Mouse (Mus musculus): ENCODE data around the gene Olfr140.

Gene Olfr140

GRCm38 (mm10) chr2:90063494-90063893 is at the start of gene Olfr140:
Olfr140 (minus strand) TSS chr2:90063594.
- no peak for DNase-seq (ENCODE audit: low spot score)

GRCm38 (mm10) chr2:90070065-90070464 is 6.7 kb upstream of the Olfr140 start:
- DNase-seq (ENCODE audit: low spot score) = no peak

GRCm38 (mm10) chr2:90035037-90035436 is 28.4 kb downstream of the Olfr140 start, which contains the start of gene Olfr1265:
Olfr1265 (plus strand) TSS chr2:90035337.
- DNase-seq (ENCODE audit: low spot score) = no peak

DNA sequence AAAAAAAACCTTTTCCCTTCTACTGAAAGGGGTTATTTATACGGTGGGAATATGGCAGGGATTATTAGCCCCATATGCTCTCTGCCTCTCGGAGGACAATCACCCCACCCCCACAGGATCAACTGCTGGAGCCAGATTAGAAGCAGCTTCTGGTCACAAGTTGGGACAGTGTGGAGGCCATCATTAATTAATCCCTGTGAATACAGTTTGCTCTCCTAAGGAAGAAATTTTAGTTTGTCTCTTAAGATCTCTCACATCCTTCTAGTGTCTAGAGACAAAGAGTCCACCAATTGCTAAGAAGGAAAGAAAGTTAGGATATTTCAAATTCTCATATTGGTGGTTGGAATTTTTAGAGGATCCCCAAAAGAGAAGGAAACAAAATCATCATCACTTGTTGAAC is 37.9 kb downstream of the Olfr140 start, which contains the start of gene Olfr1264:
Gene Olfr1264 (minus strand): TSS at position 101 of the 400 bp plus-strand sequence.
- DNase-seq (ENCODE audit: low spot score) = no peak

DNA sequence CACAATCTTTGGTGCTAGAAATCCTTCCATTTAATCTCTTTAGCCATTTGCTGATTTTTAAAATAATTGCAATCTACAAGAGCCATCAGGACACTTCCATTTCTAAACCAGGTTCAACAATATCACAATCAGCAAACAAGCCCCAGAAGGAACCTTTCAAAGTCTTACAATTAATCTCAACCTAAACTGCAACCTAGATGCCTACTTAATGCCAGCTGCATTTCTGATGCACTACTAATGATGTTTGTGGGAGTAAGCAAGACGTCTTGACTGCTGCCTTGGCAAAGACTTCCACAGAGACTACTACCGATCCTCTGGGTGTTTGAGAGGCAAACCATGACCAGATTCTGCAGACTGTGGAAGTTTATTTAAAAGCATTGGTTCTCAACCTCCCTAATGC is 51.6 kb downstream of the Olfr140 start, which contains the start of gene Olfr1263:
Gene Olfr1263 (plus strand): TSS at position 301 of the 400 bp plus-strand sequence.
- no peak for DNase-seq (ENCODE audit: low spot score)

DNA sequence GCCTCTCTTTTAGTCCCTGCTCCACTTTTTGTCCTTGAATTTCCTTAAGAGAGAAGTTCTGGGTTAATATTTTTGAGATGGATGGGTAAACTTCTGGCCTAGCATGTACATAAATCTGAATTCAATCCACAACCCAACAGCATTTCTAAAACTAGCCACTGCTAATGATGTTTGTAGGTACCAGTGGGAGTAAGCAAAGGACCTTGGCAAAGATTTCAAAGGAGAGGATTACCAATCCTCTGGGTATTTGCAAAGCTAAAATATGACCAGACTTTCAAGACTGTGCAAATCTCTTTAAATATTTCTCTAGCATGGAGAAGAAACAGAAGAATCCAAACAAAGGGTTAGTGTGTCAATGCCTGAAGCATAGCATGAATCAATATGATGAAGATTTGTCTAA is 63.5 kb downstream of the Olfr140 start, which contains the start of gene Olfr1262:
Gene Olfr1262 (plus strand): TSS at position 301 of the 400 bp plus-strand sequence.
- DNase-seq (ENCODE audit: low spot score) = no peak

Data from embryo, embryonic 10 days (tissue).